Mouse (Mus musculus): ENCODE results near the gene Gbp5. TPM values are rescaled to one million over a fixed set of nuclear protein-coding genes. Genes with fewer than 3 reads are reported as not detected.
"Not testable (repeated sequence)": the region's sequence is repeated elsewhere in the genome, so short reads cannot be mapped to it uniquely, and the experiment has no call there.

Gbp5 gene
- total and polyA plus RNA-seq, 2 experiments: 0.53 to 2.7 TPM

DNA sequence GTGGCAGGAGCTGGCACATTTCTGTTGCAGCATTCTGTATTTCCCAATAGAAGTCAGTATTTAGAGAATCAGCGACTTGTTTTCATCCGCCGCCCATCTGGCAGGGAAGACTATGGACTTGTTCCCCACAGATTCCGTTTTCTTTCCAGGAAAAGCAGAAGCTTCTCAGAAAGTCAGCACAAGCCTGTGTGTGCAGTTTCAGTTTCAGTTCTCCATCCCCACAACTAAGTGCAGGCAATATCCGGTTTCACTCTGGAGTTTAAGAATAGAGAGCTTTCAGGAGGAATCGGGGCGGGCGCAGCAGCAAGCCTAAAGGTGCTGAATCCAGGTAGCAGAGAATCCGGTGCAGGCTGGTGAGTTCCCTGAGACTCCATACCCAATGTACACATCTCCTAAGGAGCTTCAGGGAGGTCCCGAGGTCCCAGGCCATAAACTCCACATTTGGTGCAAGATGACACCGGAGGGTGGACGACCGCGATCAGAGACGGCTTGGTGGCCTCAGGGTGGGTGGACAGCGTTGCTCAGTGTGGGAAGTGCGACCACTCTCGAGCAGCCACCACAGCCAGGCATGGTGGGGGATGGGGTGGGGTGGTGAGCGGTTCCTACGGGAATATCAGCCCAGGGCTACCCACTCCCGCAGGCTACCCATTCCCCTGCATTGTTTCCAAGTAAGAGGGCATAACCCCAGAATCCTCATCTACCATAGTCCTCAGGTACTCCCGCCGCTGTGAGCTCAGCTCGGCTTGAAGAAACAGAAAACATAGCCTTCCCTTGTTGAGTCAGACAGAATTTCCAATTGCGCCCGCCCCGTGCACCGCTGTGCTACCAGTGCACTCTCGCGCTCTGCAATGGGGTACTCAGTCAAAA lies 36.5 kb downstream of the Gbp5 start, which contains the start of gene Gbp7:
Gbp7 (plus strand) TSS at position 256 of the 867 bp plus-strand sequence.
- Histone ChIP-seq H3K36me3 (ENCODE audit: control insufficient read depth, insufficient read depth, low read length) (no peaks in the 10 kb centered on the region), H3K9ac (ENCODE audit: low read depth, low read length) (peak within 1 kb of the TSS; percentile 84), H3K4me1 (ENCODE audit: control insufficient read depth, insufficient read depth, low read length) (peaks cover 3% of the 10 kb centered on the region), H3K27ac (replicated peaks; ENCODE audit: insufficient read depth, low read depth, low read length) (peak within 1 kb of the TSS; percentile 13), H3K27me3 (ENCODE audit: control insufficient read depth, insufficient read depth, low read length) (no peaks in the 10 kb centered on the region), H3K4me3 (ENCODE audit: insufficient read depth, low read depth, low read length) (peak within 1 kb of the TSS; percentile 76), H3K79me2 (ENCODE audit: control insufficient read depth, insufficient read depth, low read length) (peaks cover 5% of the 10 kb centered on the region; the same call in 1 of the 2 replicates)
- WGBS: under 1% methylated on average over 30 of the region's 30 CpGs
- peak; percentile 96 for DNase-seq (ENCODE audit: extremely low read depth, low read depth, low spot score)
- TF ChIP-seq POLR2A (IDR thresholded peaks at IDR 0.05; ENCODE audit: extremely low read depth, insufficient read depth, low read length) (no peak), CTCF (IDR thresholded peaks at IDR 0.05; ENCODE audit: low read depth, low read length) (no peak)

DNA sequence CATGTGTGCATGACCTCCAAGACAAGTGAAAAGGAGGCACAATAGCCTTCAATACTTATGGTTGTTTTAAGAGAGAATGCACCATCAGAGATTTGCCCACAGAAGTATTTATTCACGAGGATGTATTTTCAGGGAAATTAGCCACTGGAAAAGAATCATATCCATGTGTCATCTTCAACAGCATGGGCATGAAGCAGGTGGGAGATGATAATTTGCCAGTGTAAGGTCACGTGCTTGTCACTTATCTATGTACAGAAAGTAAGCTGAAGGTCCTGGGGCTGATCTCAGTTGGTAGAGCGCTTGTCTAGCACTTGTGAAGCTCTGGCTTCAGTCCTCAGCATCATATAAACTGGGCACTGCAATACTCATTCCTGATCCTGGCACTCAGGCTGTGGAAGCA lies 37.8 kb downstream of the Gbp5 start:
- no peak for DNase-seq (ENCODE audit: extremely low read depth, low read depth, low spot score)
- H3K27ac ChIP-seq (replicated peaks; ENCODE audit: insufficient read depth, low read depth, low read length): no peak overlapping the region
- peaks cover 3% of the 10 kb centered on the region; the same call in 1 of the 2 replicates for H3K36me3 ChIP-seq (ENCODE audit: control insufficient read depth, insufficient read depth, low read length)
- TF ChIP-seq CTCF (IDR thresholded peaks at IDR 0.05; ENCODE audit: low read depth, low read length): no peak
- no peak for TF ChIP-seq POLR2A (IDR thresholded peaks at IDR 0.05; ENCODE audit: extremely low read depth, insufficient read depth, low read length)
- WGBS: 89% methylated on average over 3 of the region's 3 CpGs
- no peak overlapping the region for H3K4me3 ChIP-seq (ENCODE audit: insufficient read depth, low read depth, low read length)
- no peak overlapping the region for H3K9ac ChIP-seq (ENCODE audit: low read depth, low read length)
- H3K27me3 ChIP-seq (ENCODE audit: control insufficient read depth, insufficient read depth, low read length): no peaks in the 10 kb centered on the region
- H3K4me1 ChIP-seq (ENCODE audit: control insufficient read depth, insufficient read depth, low read length): peaks cover 3% of the 10 kb centered on the region
- peaks cover 5% of the 10 kb centered on the region; the same call in 1 of the 2 replicates for H3K79me2 ChIP-seq (ENCODE audit: control insufficient read depth, insufficient read depth, low read length)

DNA sequence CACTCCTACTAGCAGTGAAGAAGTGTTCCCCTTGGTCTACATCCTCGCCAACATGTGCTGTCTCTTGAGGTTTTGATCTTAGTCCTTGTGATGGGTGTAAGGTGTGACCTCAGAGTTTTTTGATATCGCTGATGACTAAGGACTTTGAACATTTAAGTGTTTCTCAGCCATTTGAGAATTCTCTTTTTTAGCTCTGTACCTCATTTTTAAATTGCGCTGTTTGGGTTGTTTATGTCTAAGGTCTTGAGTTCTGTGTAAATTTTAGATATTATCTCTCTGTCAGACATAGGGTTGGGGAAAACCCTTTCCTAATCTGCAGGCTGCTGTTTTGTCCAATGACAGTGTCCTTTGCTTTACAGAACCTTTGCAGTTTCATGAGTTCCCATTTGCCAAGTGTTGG lies 39.4 kb downstream of the Gbp5 start:
- peaks cover 5% of the 10 kb centered on the region; the same call in 1 of the 2 replicates for H3K79me2 ChIP-seq (ENCODE audit: control insufficient read depth, insufficient read depth, low read length)
- 97% methylated on average over 3 of the region's 3 CpGs for WGBS

DNA sequence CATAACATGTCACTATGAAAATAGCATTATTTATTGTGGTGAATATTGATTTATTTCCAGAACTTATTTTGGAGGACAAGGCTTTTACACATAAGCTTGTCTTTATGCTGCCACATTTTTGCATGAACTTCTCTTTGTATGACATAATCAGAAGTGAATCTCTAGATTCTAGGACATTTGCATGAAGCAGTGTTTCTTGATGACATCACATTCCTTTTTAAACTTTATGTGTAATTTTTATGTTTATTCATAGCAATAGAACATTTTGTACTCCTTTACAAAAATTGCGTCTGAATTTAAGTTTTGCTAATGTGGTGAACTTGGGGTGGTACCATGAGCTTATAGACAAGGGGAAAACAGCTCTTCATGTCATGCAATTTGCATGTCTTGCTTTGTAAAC lies 41.9 kb downstream of the Gbp5 start:
- DNase-seq (ENCODE audit: extremely low read depth, low read depth, low spot score): no peak
- Histone ChIP-seq H3K36me3 (ENCODE audit: control insufficient read depth, insufficient read depth, low read length) (peaks cover 14% of the 10 kb centered on the region), H3K4me1 (ENCODE audit: control insufficient read depth, insufficient read depth, low read length) (peaks cover 3% of the 10 kb centered on the region), H3K4me3 (ENCODE audit: insufficient read depth, low read depth, low read length) (no peak overlapping the region), H3K27me3 (ENCODE audit: control insufficient read depth, insufficient read depth, low read length) (no peaks in the 10 kb centered on the region), H3K27ac (replicated peaks; ENCODE audit: insufficient read depth, low read depth, low read length) (no peak overlapping the region), H3K79me2 (ENCODE audit: control insufficient read depth, insufficient read depth, low read length) (0 out of 2 replicates have a peak, but pooled peaks cover 2% of the 10 kb centered on the region), H3K9ac (ENCODE audit: low read depth, low read length) (no peak overlapping the region)
- no peak for TF ChIP-seq CTCF (IDR thresholded peaks at IDR 0.05; ENCODE audit: low read depth, low read length)
- no peak for TF ChIP-seq POLR2A (IDR thresholded peaks at IDR 0.05; ENCODE audit: extremely low read depth, insufficient read depth, low read length)
- 88% methylated on average over 1 of the region's 1 CpGs for WGBS

More for the DNA sequence above, 39.4 kb downstream of the Gbp5 start:
- peaks cover 5% of the 10 kb centered on the region; the same call in 1 of the 2 replicates for H3K36me3 ChIP-seq (ENCODE audit: control insufficient read depth, insufficient read depth, low read length)
- no peak overlapping the region for H3K9ac ChIP-seq (ENCODE audit: low read depth, low read length)
- no peaks in the 10 kb centered on the region for H3K27me3 ChIP-seq (ENCODE audit: control insufficient read depth, insufficient read depth, low read length)
- TF ChIP-seq CTCF (IDR thresholded peaks at IDR 0.05; ENCODE audit: low read depth, low read length): no peak
- no peak for TF ChIP-seq POLR2A (IDR thresholded peaks at IDR 0.05; ENCODE audit: extremely low read depth, insufficient read depth, low read length)
- H3K4me3 ChIP-seq (ENCODE audit: insufficient read depth, low read depth, low read length): no peak overlapping the region
- peaks cover 3% of the 10 kb centered on the region for H3K4me1 ChIP-seq (ENCODE audit: control insufficient read depth, insufficient read depth, low read length)
- H3K27ac ChIP-seq (replicated peaks; ENCODE audit: insufficient read depth, low read depth, low read length): no peak overlapping the region
- DNase-seq (ENCODE audit: extremely low read depth, low read depth, low spot score): no peak

DNA sequence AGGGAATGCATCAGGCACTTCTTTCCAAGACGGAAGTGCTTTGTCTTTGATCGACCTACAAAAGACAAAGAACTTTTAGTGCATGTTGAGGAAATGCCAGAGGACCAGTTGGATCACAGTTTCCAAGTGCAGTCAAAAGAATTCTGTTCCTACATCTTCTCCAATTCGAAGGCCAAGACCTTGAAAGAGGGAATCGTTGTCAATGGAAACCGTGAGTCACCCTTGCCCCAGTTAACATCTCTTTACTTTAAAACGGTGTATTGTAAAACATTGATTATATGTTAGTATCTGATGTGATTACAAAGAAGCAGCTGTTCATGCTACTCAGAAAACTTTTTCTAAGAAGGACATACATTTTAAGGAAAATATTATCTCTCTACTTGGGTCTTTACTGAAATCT lies 47.6 kb downstream of the Gbp5 start:
- WGBS: 85% methylated on average over 6 of the region's 6 CpGs
- Histone ChIP-seq H3K4me1 (ENCODE audit: control insufficient read depth, insufficient read depth, low read length) (no peaks in the 10 kb centered on the region), H3K36me3 (ENCODE audit: control insufficient read depth, insufficient read depth, low read length) (peaks cover 37% of the 10 kb centered on the region), H3K79me2 (ENCODE audit: control insufficient read depth, insufficient read depth, low read length) (no peaks in the 10 kb centered on the region), H3K9ac (ENCODE audit: low read depth, low read length) (no peak overlapping the region), H3K27me3 (ENCODE audit: control insufficient read depth, insufficient read depth, low read length) (no peaks in the 10 kb centered on the region), H3K27ac (replicated peaks; ENCODE audit: insufficient read depth, low read depth, low read length) (no peak overlapping the region), H3K4me3 (ENCODE audit: insufficient read depth, low read depth, low read length) (no peak overlapping the region)
- DNase-seq (ENCODE audit: extremely low read depth, low read depth, low spot score): no peak
- TF ChIP-seq CTCF (IDR thresholded peaks at IDR 0.05; ENCODE audit: low read depth, low read length): no peak
- TF ChIP-seq POLR2A (IDR thresholded peaks at IDR 0.05; ENCODE audit: extremely low read depth, insufficient read depth, low read length): no peak

DNA sequence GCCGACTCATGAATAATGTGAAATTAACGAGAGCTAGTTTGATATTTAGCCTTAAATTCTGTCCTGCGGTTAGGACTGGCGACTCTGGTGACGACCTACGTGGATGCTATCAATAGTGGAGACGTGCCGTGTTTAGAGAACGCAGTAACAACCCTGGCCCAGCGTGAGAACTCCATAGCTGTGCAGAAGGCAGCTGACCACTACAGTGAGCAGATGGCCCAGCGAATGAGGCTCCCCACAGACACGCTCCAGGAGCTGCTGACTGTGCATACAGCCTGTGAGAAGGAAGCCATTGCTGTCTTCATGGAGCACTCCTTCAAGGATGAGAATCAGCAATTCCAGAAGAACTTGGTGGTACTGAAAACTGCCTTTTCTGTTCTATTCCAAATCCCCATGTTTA lies 49.0 kb downstream of the Gbp5 start:
- peaks cover 34% of the 10 kb centered on the region for H3K36me3 ChIP-seq (ENCODE audit: control insufficient read depth, insufficient read depth, low read length)
- H3K4me3 ChIP-seq (ENCODE audit: insufficient read depth, low read depth, low read length); DNase-seq (ENCODE audit: extremely low read depth, low read depth, low spot score); H3K9ac ChIP-seq (ENCODE audit: low read depth, low read length); H3K27ac ChIP-seq (replicated peaks; ENCODE audit: insufficient read depth, low read depth, low read length); H3K79me2 ChIP-seq (ENCODE audit: control insufficient read depth, insufficient read depth, low read length); H3K4me1 ChIP-seq (ENCODE audit: control insufficient read depth, insufficient read depth, low read length); H3K27me3 ChIP-seq (ENCODE audit: control insufficient read depth, insufficient read depth, low read length): not testable (repeated sequence)
- 99% methylated on average over 12 of the region's 12 CpGs for WGBS
